Mouse (Mus musculus) fat pad, adult 2 months (tissue): ENCODE measurements at regions not wholly inside any gene's neighbourhood (a gene's known extent, or its start where the extent isn't known, plus 50 kb on each side); places are given as distances from the start of the nearest gene placed in this dataset.
"Not testable (repeated sequence)": the region's sequence is repeated elsewhere in the genome, so short reads cannot be mapped to it uniquely, and the experiment has no call there.

Source experiments
- DNase-seq: peaks from one replicate; pipeline ENCODE4 v3.0.0-alpha.2; 2011; ENCODE audit warnings: low read depth, low spot score; ENCODE audit errors: extremely low read depth

DNA sequence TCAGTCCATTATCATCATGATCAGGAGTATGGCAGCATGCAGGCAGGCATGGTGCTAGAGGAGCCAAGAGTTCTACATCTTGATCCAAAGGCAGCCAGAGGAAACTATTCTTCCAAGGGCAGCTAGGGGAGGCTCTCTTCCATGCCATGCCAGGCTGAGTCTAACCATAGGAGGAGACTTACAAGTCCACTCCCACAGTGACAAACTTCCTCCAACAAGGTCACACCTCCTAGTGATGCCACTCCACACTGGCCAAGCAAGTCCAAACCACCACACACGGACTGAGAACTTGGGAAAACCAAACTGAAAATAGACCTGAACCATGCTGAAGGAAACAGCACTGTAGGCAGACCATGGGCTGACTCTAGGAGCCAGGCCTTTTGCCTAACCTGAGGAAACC is 197.4 kb downstream of the Prex1 start:
- DNase-seq: no peak

DNA sequence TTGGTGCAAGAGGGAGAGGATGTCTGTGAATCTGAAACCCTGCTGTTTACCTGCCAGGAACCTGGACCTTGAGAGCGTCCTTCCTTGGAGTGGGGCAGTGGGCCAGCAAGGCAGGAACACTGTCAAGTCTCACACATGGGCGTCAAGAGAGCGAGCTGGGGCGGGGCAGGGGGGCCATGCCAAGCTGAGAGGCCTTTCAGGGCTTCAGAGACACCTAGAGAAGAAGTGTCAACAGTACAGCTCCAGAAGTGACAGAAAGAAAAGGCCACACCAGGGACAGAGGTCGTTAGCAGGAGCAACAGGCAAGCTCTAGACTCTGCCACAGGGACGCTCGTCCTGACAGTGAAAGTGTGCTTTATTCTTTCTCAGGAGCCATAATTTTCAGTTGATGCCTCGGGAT is 199.0 kb downstream of the Prex1 start:
- no peak for DNase-seq

DNA sequence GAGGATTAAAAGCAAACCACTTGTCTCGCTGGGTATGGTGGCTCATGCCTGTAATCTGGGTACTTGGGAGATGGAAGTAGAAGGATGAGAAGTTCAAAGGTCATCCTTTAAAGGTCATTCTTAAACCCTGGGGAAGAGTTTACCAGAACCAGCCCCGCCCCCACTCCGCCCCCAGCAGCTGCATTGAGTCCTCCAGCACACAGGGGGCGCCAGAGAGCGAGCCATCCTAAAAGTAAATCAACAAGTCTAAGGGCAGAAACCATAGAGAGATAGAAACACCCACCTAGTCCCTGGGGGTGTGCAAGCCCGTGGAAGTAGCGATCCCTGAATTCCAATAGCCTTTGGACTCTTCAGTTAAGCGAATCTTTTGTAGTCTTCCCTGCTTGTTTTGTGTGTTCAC is 201.1 kb downstream of the Prex1 start:
- DNase-seq: no peak

DNA sequence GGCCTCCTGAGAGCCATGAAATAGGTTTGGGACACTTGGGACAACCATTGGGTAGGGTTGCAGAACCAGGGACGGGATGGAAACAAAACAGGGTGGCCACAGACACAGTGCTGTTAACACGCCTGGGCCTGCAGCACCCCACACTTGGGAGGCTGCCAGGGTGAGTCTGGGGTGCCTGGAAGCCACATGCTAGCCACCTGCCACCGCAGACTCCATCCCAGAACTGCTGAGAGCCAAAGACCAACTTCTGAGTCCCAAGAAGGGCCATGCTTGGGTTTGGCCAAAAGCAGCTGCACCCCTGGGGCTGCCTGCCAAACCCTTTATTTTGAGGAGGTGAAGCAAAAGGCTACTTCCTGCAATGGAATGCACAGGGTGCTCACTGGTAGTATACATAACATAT is 202.2 kb downstream of the Prex1 start:
- DNase-seq: not testable (repeated sequence)

DNA sequence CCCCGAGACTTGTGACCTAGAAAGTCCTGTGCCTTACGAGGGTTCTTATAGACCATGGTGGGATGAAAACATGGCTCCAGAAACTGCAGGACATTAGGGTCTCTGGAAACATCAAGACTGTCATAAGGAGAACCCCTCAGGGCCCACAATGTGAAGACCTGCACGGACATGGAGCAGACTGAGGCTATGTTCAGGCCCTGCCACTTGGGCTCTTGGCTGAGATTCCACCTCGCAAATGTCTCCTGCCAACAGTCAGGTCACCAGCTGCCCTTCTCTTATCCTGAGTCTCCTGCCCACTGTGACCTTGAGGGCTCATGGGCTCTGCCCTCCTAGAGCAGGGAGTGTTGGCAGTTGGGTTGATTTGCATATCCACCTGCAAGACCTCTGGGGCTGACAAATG is 202.9 kb downstream of the Prex1 start:
- no peak for DNase-seq

DNA sequence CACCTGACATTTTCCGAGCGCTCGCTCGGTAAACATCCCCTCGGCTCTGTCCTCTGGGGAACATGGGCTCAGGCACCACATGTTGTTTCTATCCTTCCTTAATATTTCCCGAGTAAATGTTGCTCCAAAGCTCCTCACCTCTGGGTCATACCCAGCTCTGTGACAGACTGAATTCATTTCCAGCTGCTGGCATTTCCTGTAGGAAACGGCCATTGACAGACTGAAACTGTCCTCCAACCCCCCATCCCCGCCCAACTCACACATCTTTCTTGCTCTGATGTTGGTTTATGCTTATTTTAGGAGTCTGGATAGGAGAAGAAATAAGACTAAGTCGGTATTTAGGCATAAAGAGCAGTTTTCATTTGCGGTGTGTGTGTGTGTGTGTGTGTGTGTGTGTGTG is 204.0 kb downstream of the Prex1 start:
- DNase-seq: no peak

DNA sequence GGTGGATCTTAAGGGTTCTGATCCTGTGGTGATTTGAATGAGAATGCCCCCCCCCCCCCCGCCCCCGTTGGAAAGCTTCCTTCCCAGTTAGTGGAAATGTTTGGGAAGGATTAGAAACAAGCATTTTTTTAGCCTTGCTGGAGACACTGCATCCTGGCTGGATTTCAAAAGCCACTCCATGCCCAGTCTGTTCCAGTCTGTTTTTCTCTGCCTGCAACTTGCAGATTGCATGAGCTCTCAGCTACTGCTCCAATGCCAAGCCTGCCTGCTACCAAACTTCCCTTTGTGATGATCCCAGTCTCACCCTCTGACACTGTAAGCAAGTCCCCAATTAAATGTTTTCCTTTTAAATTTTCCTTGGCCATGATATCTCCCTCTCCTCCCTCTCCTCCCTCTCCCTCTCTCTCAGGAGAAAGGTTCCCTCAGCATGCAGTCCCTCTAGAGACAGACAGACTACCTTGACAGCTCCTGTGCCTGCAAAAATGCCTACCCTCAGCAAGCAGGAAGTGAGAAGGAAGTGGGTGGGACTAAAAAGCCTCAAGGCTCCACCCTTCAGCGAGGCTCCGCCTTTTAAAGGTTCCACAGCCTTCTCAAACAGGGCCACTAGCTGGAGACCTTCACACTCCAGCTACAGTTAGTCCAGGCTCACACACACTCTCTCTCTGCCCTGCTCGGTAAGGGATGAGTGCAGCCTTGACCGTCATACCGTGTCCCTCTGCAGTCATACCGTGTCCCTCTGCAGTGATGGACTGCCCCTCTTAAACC is 204.8 kb downstream of the Prex1 start:
- no peak for DNase-seq

DNA sequence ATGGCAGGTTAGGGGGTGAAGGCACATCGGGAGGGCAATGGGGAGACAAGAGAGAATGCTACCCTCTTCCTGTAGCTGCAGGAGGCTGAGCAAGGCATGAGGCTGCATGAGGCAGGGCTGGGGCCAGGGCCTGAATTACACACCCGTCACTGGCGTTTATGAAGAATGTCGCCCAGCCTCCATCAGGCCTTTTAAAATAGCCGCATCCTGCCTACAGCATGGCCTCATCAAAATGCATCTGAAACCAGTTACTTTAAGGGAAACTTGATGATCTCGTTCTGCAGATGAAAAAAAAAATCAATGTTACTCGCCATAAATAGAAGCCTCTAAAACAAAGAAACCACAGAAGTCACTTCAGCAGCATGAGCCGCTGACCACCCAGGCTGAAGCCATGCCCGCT is 208.3 kb downstream of the Prex1 start:
- DNase-seq: no peak

DNA sequence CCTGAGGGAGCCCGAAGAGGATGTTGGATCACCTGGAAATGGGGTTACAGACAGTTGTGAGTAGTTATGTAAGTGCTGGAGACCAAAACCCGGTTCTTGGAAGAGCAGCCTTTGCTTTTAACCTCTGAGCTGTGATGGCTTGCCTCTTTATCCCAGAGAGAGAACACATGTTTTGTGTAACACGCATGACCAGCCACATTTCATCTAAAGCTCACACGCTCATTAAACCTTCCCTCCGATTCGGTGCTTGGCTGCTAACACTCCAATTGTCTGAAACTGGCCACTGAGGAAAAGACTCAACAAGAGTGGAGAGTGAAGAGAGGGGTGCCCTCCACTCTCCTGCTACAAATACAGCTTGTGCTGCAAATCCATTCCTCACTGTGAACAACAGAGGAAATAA is 210.0 kb downstream of the Prex1 start:
- no peak for DNase-seq

DNA sequence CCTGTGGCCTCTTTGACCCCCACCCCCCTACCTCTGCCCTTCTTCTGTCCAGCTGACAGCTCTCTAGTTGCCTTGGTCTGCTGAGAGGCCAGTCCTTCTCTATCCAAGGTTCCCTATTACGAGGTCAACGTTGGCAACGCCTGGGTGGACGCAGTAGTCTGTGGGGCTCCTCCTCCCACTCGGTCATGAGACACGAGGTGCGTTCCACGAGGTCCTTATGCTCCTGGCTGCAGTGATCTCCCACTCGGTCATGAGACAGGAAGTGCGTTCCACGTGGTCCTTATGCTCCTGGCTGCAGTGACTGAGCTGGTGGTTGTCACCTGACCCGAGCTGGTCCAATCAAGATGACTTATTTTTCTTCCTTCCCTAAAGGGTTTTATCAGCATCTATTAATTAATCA is 220.7 kb downstream of the Prex1 start:
- DNase-seq: no peak

DNA sequence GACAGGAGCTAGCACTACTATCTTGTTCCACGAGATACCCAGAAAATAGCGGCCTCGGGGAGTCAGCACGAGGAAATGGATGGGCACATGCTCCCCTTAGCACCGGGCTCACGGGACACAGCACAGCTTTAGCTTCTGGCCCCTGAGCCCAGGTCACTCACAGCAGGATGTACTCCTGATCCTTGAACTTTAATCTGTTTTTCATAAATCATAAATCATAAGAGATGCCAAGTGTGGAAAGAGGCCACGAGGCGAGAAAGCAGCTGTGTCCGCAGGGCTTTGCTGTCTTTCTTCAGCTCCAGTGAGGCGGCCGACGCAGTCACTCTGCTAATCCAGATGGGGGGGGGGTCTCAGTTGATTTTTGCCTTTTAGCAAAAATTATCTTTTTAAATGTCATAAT is 221.2 kb downstream of the Prex1 start:
- no peak for DNase-seq

DNA sequence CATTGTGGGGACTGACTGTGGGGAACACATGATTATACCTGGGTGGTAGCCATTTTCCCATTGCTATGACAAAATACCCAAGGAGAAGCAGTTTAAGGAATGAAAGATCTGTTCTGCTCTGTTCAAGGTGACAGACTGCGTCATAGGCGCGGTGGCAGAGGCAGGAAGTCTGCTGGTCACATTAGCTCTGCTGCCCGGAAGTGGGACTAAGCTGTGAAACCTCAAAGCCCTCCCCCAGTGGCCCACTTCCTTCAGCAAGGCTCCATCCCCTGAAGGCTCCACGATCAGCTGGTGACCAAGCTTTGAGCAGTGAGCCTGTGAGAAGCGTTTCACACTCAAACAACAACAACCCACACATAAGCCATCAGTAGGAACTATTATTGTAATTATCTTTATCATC is 221.8 kb downstream of the Prex1 start:
- no peak for DNase-seq

DNA sequence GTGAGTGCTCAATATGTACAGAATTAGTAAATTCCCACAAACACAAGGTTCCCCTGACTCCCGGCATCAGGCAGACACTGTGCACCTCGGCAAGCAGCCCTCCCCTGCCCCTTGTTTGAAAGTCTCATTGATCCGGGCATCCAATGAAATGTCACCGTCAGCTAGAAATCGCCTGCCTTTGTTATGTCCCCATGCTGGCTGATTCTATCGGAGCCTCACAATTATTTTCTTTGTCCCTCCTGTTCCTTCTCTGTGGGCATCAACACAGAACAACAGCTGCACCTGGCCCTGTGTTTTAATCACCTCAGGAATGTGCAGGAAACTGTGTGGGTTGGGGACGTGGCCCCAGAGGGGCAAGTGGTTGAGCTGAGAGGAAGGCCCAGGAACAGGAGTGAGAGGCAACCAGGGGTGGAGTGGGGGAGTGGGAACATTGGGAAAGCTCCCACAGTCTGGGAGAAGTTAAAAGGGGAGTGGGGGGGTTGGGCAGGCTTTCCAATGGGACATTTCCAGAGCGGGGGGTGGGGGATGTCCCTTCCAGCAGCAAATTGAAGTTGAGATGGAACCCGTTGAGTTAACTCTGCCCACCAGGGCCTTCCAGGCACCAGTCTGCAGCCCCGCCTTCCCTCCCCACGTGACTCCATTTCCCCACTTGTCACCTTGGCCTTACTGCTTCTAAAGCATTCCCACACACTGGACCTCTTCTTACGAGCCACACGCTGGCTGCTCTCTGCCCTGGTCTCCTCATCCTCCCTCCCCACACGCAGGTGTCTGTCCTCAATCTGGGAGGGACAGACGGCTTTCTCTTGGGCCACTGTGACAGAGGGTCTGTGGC is 224.4 kb downstream of the Prex1 start:
- DNase-seq: no peak

DNA sequence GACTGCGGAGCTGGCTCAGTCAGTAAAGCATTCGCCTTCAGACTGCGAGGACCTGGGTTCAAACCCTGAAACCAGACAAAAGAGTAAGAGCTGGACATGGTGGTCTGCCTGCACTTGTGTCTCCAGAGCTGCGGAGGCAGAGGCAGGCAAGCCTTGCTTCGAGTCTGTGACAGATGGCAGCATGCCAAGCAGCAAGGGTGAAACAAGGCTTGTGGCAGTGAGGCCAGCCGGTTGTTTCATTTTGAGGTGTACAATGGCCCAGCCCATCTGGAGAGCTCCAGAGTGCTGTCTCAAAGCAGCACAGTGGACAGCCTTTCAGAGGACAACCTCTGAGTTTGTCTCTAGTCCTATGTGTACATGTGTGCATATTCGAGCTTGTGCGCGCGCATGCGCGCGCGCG is 225.9 kb downstream of the Prex1 start:
- DNase-seq: no peak

DNA sequence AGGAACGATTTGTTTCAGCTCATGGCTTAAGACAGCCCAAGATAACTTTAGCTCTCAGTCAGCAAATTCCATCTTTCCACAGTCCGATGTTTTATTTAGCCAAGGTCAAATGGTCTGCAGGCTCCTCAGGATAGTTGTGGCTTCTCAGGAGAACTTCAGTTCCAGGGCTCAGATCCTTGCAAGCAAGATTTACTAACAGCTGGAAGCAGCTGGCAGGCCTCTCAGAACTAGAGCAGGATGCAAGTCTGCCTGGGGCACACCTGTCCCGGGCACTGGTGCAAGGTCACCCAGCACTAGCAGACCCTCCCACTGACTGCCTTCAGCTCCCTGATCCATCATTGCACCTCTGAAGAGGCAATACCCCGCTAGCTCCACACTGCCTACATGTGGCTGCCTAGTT is 227.8 kb downstream of the Prex1 start:
- DNase-seq: no peak

DNA sequence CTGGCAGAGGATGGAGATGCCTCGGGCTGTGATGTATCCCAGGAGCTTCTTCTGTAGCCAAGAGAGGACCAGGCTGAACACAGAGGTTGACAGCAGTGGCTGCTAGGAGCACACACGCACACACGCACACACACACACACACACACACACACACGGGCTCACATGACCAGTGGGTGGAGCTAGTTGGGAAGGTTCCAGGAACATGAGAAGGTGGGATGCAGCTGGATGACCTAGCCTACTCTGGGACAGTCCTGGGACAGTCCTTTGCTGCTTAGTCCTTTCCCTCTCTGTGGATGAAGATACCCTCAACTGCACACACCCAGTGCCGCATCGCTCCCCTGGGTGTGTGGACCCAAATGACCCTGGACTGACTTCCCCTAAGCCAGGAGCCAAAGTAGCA is 228.3 kb downstream of the Prex1 start:
- DNase-seq: no peak

DNA sequence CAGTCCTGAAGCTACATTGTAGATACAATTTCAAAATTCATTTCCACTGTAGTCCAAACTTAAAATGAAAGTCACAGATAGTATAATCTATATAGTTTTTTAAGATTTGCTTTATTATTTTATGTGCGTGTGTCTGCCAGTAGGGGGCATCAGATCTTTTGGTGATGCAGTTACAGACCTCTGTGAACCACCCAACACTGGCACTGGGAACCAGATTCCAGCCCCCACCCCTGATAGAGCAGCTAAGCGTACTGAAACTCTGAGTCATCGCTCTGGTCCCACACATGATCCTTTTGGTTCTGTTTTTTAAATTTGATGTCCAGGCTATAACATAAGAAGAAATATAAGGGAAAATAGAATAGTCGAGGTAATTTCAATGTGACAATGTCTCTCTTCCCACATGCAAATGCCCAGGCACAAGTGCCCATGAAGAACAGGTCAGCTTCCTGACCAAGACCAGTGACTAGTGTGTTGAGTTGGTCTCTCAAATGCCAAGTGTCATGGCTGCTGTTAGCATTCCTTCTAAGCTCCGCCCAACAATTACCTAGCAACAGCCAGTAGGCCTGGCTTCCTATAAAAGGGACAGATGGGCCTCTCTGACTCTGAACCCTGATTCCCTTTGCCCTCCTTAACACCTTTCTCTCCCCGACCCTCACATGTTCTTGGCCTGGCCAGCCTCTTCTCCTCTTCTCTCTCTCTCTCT is 229.9 kb downstream of the Prex1 start:
- no peak for DNase-seq

DNA sequence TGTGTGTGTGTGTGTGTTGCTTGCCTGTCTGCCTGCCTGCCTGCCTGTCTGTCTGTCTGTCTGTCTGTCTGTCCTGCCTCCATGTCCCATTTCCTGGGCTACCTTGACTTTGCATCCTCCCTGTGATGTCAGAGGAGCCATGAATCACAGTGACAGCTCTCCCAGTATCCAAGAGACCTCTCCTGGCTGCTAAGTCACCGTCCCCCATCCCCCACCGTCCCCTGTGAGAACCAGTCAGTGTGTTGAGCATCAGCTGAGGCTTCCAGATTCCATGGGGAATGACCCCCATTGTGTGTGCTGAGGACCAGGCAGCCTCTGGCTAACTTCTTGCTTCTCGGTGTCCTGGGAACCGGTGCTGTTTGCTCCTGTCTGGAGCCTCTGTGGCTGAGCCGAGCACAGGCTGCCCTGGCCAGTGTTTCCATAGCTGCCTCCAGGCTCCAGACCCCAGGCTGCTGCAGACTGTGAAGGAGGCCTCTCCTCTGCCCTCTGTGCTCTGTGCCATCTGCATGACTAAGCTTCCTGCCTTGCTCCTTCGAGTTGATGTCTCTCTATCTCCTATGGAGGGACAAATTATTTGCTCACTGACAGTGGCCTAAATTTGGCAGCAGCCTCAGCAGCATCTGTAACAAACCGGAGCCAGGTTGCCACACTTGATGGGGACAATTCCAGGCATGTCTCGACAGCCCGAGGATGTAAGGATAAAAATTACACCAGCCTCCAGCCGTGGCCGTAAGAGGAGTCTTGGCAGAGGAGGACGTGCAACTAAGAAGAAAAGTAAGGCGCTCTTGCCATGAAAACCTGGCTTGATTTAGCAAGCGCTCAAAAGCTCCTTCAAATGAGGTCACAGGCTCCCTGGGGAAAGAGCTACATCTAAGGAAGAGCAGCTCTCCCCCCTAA is 230.7 kb downstream of the Prex1 start:
- DNase-seq: peak; percentile 65

DNA sequence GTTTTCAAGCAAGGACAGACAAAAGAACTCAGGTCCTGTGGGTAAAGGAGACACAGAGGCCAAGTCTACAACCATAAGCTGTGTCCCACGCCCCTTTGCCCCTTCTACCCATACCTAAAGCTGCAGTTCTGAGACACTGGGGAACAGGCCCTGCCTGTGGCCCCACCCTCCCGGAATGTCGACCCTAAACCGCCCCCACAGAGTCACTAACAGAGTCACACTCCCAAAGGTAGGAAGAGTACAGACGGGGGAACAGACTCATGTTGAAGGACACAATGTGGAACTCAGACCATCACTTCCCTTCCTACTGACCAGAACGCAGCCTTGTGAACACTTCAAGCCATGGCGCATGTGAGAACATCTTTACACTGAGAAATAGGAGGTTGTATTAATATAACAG is 231.9 kb downstream of the Prex1 start:
- DNase-seq: no peak

DNA sequence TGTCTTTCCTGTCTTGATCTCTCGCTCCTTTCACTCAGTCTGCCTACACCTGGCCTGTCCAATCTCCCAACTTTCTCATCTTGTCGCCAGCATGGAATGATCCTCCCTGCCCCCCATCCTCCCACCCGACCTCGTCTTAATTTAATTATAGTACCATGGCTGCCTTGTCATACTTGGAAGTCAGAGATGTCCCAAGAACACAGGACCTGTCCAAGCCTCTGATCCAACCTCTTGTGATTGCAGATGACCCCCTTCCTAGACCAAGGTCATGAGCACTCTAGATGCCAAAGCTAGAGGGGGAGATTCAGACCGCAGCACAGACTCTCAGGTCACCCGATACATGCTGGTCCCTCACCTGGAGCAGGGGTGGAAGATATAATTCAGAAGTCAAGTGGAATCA is 232.3 kb downstream of the Prex1 start:
- DNase-seq: no peak

DNA sequence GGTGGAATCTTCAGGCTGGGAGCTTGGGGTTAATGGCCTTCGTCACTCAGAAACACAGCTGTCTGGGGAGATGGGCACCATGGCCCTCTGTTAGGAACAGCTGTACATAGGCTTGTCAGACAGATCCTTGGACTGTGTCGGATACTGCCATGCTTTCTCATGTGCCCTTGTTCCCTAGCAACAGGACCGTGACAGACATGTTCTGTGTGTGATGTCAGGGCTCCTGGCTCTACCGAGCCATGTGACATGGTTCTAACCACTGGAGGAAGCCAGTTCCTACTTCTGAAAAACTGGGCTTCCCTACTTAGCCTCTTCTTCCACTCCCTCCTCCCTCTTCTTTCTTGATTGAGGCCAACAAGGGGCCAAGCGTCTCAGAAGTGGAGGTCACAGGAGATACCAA is 232.7 kb downstream of the Prex1 start:
- DNase-seq: no peak
